Mouse (Mus musculus) retina, postnatal 1 day (tissue): ENCODE data around the gene Btbd11.
"Not testable (repeated sequence)": the region's sequence is repeated elsewhere in the genome, so short reads cannot be mapped to it uniquely, and the experiment has no call there.

ENCODE experiments used
- DNase-seq: peaks from one replicate; pipeline ENCODE4 v3.0.0-alpha.2; 2012

Btbd11 gene

GRCm38 (mm10) chr10:85694429-85694828, 307.8 kb downstream of the Btbd11 start:
- DNase-seq: not testable (repeated sequence)

GRCm38 (mm10) chr10:85699721-85700120, 313.1 kb downstream of the Btbd11 start:
- no peak for DNase-seq

- not testable (repeated sequence) for DNase-seq
These were observed 323.2 kb downstream of the Btbd11 start for GRCm38 (mm10) chr10:85709790-85710189.
